ENCODE assay signal across 23 mouse cellular contexts in genomic region chr4:26441533-26441932, GRCm38 (mm10).
DNase-seq lines count a peak whose midpoint lies in the region; ATAC-seq and TF ChIP-seq lines count a peak whose summit lies in the region.
"Had no signal": no experiment of that assay in that cellular context is flagged by ENCODE, and none has a peak within 500 bp of the region (broad histone marks: within the 10 kb centered on the region; RNA-seq: fewer than 3 reads in every experiment).

No protein-coding gene starts in this region.

- TF ChIP-seq POLR2A in kidney, adult 2 months (IDR thresholded peaks at IDR 0.05; ENCODE audit: low read depth, low read length): no peak

- H3K27me3 ChIP-seq in kidney, adult 2 months (replicated peaks; ENCODE audit: control insufficient read depth, insufficient read depth, low read length): no peaks in the 10 kb centered on the region
- no peaks in the 10 kb centered on the region for H3K27me3 ChIP-seq in C2C12 (ENCODE audit: control insufficient read depth, insufficient read depth, insufficient read length)
- H3K27me3 ChIP-seq in intestine, embryonic 16.5 days (replicated peaks; ENCODE audit: control insufficient read depth, insufficient read depth, low read length): no peaks in the 10 kb centered on the region
- H3K27me3 ChIP-seq: limb, embryonic 15.5 days; neural tube, embryonic 15.5 days had no signal

- TF ChIP-seq CTCF in kidney, adult 2 months (conservative IDR thresholded peaks at IDR 0.05; ENCODE audit: insufficient read depth, insufficient read length, low read depth, low read length): no peak
- TF ChIP-seq CTCF in C2C12 (IDR thresholded peaks at IDR 0.05; ENCODE audit: control insufficient read depth, insufficient read depth, insufficient read length): no peak

- no peak overlapping the region for H3K9ac ChIP-seq in intestine, embryonic 16.5 days (ENCODE audit: low read depth, low read length)
- H3K9ac ChIP-seq: forebrain, postnatal 0 days; limb, embryonic 15.5 days; neural tube, embryonic 15.5 days had no signal

- no peaks in the 10 kb centered on the region for H3K9me3 ChIP-seq in intestine, embryonic 16.5 days (ENCODE audit: control insufficient read depth, low read length)
- H3K9me3 ChIP-seq: hindbrain, embryonic 10.5 days; limb, embryonic 15.5 days; neural tube, embryonic 15.5 days had no signal

- H3K4me2 ChIP-seq in intestine, embryonic 16.5 days (ENCODE audit: low read depth, low read length): no peak overlapping the region
- H3K4me2 ChIP-seq: limb, embryonic 15.5 days; neural tube, embryonic 15.5 days had no signal

- H3K4me1 ChIP-seq in kidney, adult 2 months (ENCODE audit: control insufficient read depth, insufficient read depth, low read length): no peaks in the 10 kb centered on the region
- no peaks in the 10 kb centered on the region for H3K4me1 ChIP-seq in intestine, embryonic 16.5 days (ENCODE audit: control insufficient read depth, insufficient read depth, low read length)
- H3K4me1 ChIP-seq: hindbrain, embryonic 10.5 days; limb, embryonic 15.5 days; neural tube, embryonic 15.5 days had no signal

- ATAC-seq in intestine, embryonic 16.5 days: peak; percentile 97
- ATAC-seq: activated CD4-positive, CD25-positive, alpha-beta regulatory T cell, adult 4 months; forebrain, postnatal 0 days; midbrain, embryonic 16.5 days had no signal

- WGBS in kidney, adult 2 months: 9% methylated on average over 1 of the region's 1 CpGs
- 26% methylated on average over 1 of the region's 1 CpGs for WGBS in intestine, embryonic 16.5 days

- no peak overlapping the region for H3K27ac ChIP-seq in kidney, adult 2 months (ENCODE audit: insufficient read depth, low read depth, low read length)
- no peak overlapping the region for H3K27ac ChIP-seq in intestine, embryonic 16.5 days (ENCODE audit: low read length)
- H3K27ac ChIP-seq: hindbrain, embryonic 10.5 days; layer of hippocampus, adult 2 months; limb, embryonic 15.5 days; neural tube, embryonic 15.5 days had no signal

- no peak overlapping the region for H3K4me3 ChIP-seq in kidney, adult 2 months (ENCODE audit: insufficient read depth, low read depth, low read length)
- no peak overlapping the region for H3K4me3 ChIP-seq in C2C12 (ENCODE audit: insufficient read depth, poor library complexity, severe bottlenecking)
- no peak overlapping the region for H3K4me3 ChIP-seq in intestine, embryonic 16.5 days (ENCODE audit: low read length)
- H3K4me3 ChIP-seq: hindbrain, embryonic 10.5 days; layer of hippocampus, adult 2 months; limb, embryonic 15.5 days; neural tube, embryonic 15.5 days had no signal

- H3ac ChIP-seq in C2C12 (ENCODE audit: control insufficient read depth, insufficient read length, low read depth): no peak overlapping the region

- no peaks in the 10 kb centered on the region for H3K36me3 ChIP-seq in kidney, adult 2 months (ENCODE audit: control insufficient read depth, insufficient read depth, low read length)
- H3K36me3 ChIP-seq in C2C12 (ENCODE audit: control insufficient read depth, insufficient read depth): no peaks in the 10 kb centered on the region
- H3K36me3 ChIP-seq in intestine, embryonic 16.5 days (ENCODE audit: control insufficient read depth, insufficient read depth, low read length): no peaks in the 10 kb centered on the region
- H3K36me3 ChIP-seq: hindbrain, embryonic 10.5 days; limb, embryonic 15.5 days; neural tube, embryonic 15.5 days had no signal

- H3K79me3 ChIP-seq in C2C12 (ENCODE audit: low read depth): no peaks in the 10 kb centered on the region

- no peaks in the 10 kb centered on the region for H3K79me2 ChIP-seq in C2C12 (ENCODE audit: control insufficient read depth, insufficient read depth)

- DNase-seq in kidney, adult 2 months: peak; percentile 71
- no peak for DNase-seq in kidney, postnatal 4 days
- DNase-seq in kidney, postnatal 14 days: peak; percentile 21
- DNase-seq in left cerebral cortex, adult 8-10 months (ENCODE audit: low spot score in 2 of 2): no peak
- no peak for DNase-seq in cerebellum, postnatal 25 days
- DNase-seq: adrenal gland, postnatal 10 days; B cell, adult 2 months; cerebellum, postnatal 10 days; embryo, embryonic 11 days; forebrain, postnatal 0 days; gastrocnemius, postnatal 36 days; layer of hippocampus, postnatal 36 days; lung, adult 2 months; lung, postnatal 36 days; right cerebral cortex, postnatal 25 days had no signal

TF ChIP-seq in C2C12, 6 proteins besides CTCF, POLR2A, EP300 and RAD21:
- TF ChIP-seq USF1 (IDR thresholded peaks at IDR 0.05; ENCODE audit: low read depth) (peak; percentile 15), CEBPB (IDR thresholded peaks at IDR 0.05; ENCODE audit: low read depth) (no peak), FOSL1 (IDR thresholded peaks at IDR 0.05; ENCODE audit: insufficient read depth, low read length, poor library complexity, severe bottlenecking) (no peak)

Comparison
In these comparisons a context has a peak if more than half of its experiments do, and no peak if none do; other contexts are left out.
1. DNase-seq: peak in kidney, adult 2 months (single experiment) and kidney, postnatal 14 days (single experiment); none in kidney, postnatal 4 days (0 of 2), left cerebral cortex, adult 8-10 months (0 of 2) and cerebellum, postnatal 25 days (0 of 2).